Mouse (Mus musculus): ENCODE results near the gene Gm14597.
A peak's percentile ranks its signal among the peaks of the same experiment; 100 is the strongest.
"Not testable (repeated sequence)": the region's sequence is repeated elsewhere in the genome, so short reads cannot be mapped to it uniquely, and the experiment has no call there.

Gm14597 gene

DNA sequence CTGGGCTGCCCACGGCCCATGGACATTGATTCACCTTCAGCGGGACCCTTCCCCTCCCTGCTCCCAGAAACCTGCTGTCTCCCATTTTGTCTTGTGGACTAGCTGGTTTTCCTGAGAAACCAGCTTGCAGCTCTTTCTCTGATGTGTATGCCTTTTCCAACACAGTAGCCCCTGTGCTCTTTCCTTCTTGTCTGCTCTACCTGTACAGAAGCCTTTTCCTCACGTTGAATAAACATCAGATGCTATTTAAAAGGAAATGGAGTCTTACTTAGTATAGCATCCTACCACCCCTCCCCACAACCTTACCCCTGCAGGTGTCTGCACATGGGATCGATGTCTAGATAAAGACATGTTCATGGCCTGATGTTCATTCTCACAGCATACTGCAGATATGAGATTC lies at the start of gene Gm14597:
TSS of gene Gm14597 (minus strand) at position 101 of the 400 bp plus-strand sequence.
- DNase-seq (ENCODE audit: low read depth, low spot score): not testable (repeated sequence)

GRCm38 (mm10) chrX:53652917-53653316 lies 44.1 kb upstream of the Gm14597 start:
- not testable (repeated sequence) for DNase-seq (ENCODE audit: low read depth, low spot score)

DNA sequence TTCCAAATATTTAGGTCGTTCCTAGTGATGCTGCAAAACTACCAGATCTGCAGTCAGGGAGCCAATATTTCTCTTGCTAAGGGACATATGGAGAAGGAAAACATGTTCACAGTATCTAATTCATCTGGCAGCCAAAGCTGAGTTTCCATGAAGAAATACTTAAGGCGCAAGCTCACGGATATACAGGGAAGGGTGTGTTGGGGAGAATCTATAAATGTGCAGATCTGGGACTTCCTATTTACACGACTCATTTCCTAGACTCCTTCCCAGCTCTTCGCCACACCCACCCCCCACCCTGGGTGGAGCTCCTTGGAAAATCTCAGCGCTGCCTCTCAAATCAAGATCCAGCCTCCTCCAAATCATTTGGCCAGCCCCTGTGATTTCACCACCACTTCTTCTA lies 37.1 kb upstream of the Gm14597 start:
- no peak for DNase-seq (ENCODE audit: low read depth, low spot score)

DNA sequence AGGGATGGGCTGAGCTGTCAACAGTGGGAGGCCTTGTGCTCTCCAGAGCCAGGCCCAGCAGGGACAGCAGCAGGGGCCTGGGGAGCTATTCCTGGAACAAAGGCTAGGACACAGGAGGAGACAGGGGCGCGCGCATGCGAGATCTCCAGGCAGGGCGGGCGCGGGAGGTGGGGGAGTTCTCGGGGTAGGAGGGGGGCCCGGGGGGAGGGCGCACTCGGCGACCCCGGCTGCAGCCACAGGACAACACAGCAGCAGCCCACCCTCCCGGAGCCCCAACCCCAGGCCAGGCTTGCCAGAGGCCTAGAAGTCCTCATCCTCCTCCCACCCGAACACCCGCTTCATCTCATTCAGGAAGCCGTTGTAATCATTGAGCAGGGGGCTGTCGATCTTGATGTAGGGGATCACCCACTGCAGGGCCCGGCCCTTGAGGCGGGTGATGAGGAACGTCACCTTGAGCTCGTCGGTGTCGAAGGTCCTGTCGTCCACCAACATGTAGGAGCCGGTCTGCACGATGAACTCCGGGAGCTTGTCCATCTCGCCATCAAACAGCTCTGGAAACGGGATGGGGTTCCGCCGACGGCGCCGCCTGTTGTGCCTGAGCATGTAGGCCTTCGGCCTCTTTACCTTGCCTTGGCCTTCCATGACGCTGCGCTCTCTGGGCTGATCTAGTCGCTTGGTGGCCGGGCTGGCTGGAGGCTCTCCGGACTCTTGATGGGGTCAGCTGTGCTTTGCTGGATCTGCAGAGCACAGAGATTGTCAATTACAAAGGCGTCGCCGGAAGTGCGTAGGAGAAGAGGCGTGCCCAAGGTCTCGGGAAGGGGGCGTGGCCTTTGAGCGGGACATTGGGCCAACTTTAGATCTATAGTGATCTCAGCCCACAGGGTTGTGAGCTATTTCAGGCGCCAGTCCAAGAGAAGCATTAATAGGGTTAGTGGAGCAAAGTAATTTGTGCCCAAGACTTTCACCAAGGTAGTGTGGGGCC lies 34.5 kb upstream of the Gm14597 start, which contains the start of gene Rtl8a:
TSS of gene Rtl8a (minus strand) at position 703 of the 982 bp plus-strand sequence.
- DNase-seq (ENCODE audit: low read depth, low spot score): peak; percentile 89

GRCm38 (mm10) chrX:53642604-53642979 lies 33.8 kb upstream of the Gm14597 start:
- not testable (repeated sequence) for DNase-seq (ENCODE audit: low read depth, low spot score)

- DNase-seq (ENCODE audit: low read depth, low spot score): peak; percentile 21
Observed at GRCm38 (mm10) chrX:53638107-53638506, 29.3 kb upstream of the Gm14597 start.

- not testable (repeated sequence) for DNase-seq (ENCODE audit: low read depth, low spot score)
Observed at GRCm38 (mm10) chrX:53611395-53611794, 2.6 kb upstream of the Gm14597 start.

- DNase-seq (ENCODE audit: low read depth, low spot score): peak; percentile 85
Observed at GRCm38 (mm10) chrX:53610571-53610970, 1.8 kb upstream of the Gm14597 start.

GRCm38 (mm10) chrX:53608122-53608813 lies 511 bp downstream of the Gm14597 start:
- DNase-seq (ENCODE audit: low read depth, low spot score): peak; percentile 7

- DNase-seq (ENCODE audit: low read depth, low spot score): peak; percentile 60
Observed at GRCm38 (mm10) chrX:53607242-53608121, 1.3 kb downstream of the Gm14597 start, which contains the start of gene Rtl8c. Gene Rtl8c (plus strand): TSS chrX:53608032.

GRCm38 (mm10) chrX:53606176-53606575 lies 2.6 kb downstream of the Gm14597 start:
- DNase-seq (ENCODE audit: low read depth, low spot score): not testable (repeated sequence)

DNA sequence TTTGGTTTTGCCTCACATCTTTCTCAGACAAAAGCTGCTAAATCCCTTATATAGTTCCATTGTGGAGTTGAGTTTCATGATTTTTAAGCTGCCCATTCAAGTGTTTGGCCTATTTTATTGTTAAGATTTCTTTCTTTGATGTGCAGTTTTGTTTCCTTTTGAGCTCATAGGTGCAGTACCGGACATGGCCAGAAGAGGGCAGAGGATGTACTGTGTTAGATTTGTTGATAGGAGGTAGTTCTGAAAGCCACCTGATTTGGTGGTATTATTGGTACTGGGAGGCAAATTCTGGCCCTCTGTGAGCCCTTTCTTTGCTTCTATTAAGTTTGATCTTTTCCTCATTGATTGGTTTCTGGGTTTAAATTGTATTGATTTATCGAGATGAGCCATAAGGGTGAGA lies 8.8 kb downstream of the Gm14597 start:
- not testable (repeated sequence) for DNase-seq (ENCODE audit: low read depth, low spot score)

DNA sequence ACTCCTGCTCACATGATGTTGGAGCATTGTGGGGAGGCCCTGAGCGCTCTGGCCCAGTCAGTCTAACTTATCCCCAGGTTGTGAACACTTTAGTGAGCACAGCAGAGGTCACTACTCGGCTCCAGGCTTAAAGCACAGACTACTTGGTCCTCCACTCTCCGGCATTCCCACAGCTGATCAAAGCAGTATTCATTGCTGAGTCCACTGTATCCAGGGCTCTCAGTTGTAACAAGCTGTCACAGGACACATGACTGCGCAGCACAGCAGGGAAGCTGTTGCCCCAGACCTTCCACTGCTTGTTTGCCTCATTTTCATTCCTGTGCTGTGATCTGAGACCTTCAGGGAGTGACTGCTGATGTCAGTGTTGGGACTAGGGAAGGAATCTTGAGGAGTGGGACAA lies 25.4 kb downstream of the Gm14597 start:
- not testable (repeated sequence) for DNase-seq (ENCODE audit: low read depth, low spot score)

DNA sequence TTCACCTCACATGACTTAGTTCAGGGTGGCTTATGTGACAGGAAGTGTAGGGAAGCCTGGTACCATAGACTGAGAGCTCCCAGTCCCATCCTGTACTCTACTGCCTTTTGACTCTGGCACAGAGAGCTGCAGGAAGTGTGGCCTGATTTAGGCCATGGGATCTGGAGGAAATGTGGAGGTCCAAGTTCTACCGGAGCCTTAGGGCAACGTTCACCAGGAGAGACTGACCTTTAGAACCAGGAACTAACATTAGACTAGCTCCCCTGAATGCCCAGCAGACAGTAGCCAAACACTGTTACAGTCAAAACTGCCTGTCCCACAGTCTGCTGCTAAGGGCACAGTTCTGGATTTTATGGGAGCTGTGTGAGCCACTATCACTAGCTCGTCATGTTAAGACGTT lies 27.4 kb downstream of the Gm14597 start:
- DNase-seq (ENCODE audit: low read depth, low spot score): not testable (repeated sequence)

DNA sequence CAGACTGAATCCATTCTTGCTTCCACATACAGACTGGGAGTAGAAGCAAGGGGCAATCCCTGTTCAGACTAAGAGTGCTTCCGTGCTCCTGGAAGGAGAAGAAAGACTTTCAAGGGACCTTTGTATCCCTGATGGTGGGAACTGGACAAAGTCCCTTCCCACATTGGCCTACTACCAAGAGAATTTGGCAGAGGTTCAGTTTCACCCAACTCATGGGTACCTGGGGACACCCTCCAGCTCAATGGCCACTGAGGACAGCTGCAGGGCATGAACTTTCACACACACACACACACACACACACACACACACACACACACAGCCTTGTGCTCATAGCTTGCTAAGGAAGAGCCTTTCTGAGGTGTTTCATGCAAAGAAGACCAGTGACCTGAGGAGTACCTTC lies 29.5 kb downstream of the Gm14597 start:
- DNase-seq (ENCODE audit: low read depth, low spot score): no peak
